Mouse (Mus musculus) MEL (cell line): Measurements from ENCODE around the gene Mgat5. TPM values are rescaled to one million over a fixed set of nuclear protein-coding genes. Genes with fewer than 3 reads are reported as not detected.

ENCODE experiments used
- DNase-seq: peaks from one replicate; pipeline ENCODE4 v3.0.0; 2011; ENCODE audit warnings: low read depth, low spot score
- H3K27ac ChIP-seq: 2 replicates; pipeline ENCODE4 v1.5.1; 2012; ENCODE audit warnings: low read depth, mild to moderate bottlenecking, control low read depth, low read length, moderate library complexity; ENCODE audit not compliant: control insufficient read depth
- H3K27me3 ChIP-seq, 2 experiments: fragments of 150-350 bp in 1 of 2; sonication (generic) in 1 of 2; 2 replicates each; pipeline ENCODE4 v1.6.1; 2012; ENCODE audit warnings: low read length in 2 of 2, mild to moderate bottlenecking in 2 of 2, improper control_type of control experiment in 1 of 2, moderate library complexity in 1 of 2; ENCODE audit not compliant: insufficient read depth in 2 of 2, control insufficient read depth in 1 of 2
- H3K36me3 ChIP-seq, 2 experiments: 2 replicates each; pipeline ENCODE4 v1.6.1; 2012 to 2014; ENCODE audit warnings: low read length in 2 of 2, improper control_type of control experiment in 1 of 2, inconsistent platforms in 1 of 2, mild to moderate bottlenecking in 1 of 2; ENCODE audit not compliant: insufficient read depth in 2 of 2, control insufficient read depth in 1 of 2
- H3K4me1 ChIP-seq, 2 experiments: fragments of 150-350 bp in 1 of 2; sonication (generic) in 1 of 2; 2 replicates each; pipeline ENCODE4 v1.6.1; 2012; ENCODE audit warnings: low read length in 2 of 2, improper control_type of control experiment in 1 of 2, mild to moderate bottlenecking in 1 of 2; ENCODE audit not compliant: insufficient read depth in 2 of 2, control insufficient read depth in 1 of 2
- H3K4me3 ChIP-seq, 2 experiments: fragments of 150-350 bp in 1 of 2; sonication (generic) in 1 of 2; 2 replicates each; pipeline ENCODE4 v1.5.1; 2012; ENCODE audit warnings: low read depth in 2 of 2, low read length in 2 of 2, mild to moderate bottlenecking in 2 of 2, moderate library complexity in 2 of 2, control low read depth in 1 of 2, improper control_type of control experiment in 1 of 2; ENCODE audit not compliant: control insufficient read depth in 1 of 2, insufficient read depth in 1 of 2
- H3K79me2 ChIP-seq: 2 replicates; pipeline ENCODE4 v1.6.1; 2012; ENCODE audit warnings: mild to moderate bottlenecking, low read length, moderate library complexity; ENCODE audit not compliant: control insufficient read depth, poor library complexity, insufficient read depth
- H3K9ac ChIP-seq: 2 replicates; pipeline ENCODE4 v1.6.1; 2012; ENCODE audit warnings: low read depth, mild to moderate bottlenecking, control low read depth, low read length, moderate library complexity; ENCODE audit not compliant: control insufficient read depth, poor library complexity, severe bottlenecking
- H3K9me3 ChIP-seq: fragments of 150-350 bp; sonication (generic); replicated peaks from 2 replicates; pipeline ENCODE4 v1.6.1; 2012; ENCODE audit warnings: mild to moderate bottlenecking, low read length, improper control_type of control experiment, moderate library complexity; ENCODE audit not compliant: insufficient read depth
- CHD1 ChIP-seq: IDR thresholded peaks from 2 replicates; pipeline ENCODE4 v1.6.1; 2012; ENCODE audit warnings: low read depth, mild to moderate bottlenecking, inconsistent platforms, low read length, improper control_type of control experiment
- CHD2 ChIP-seq: IDR thresholded peaks from 2 replicates; pipeline ENCODE4 v1.6.1; 2011; ENCODE audit warnings: low read length, improper control_type of control experiment
- EP300 ChIP-seq, 2 experiments: IDR thresholded peaks; 2 replicates each; pipeline ENCODE4 v1.6.1; 2011; ENCODE audit warnings: improper control_type of control experiment in 2 of 2, low read length in 2 of 2, low read depth in 1 of 2, mild to moderate bottlenecking in 1 of 2
- ETS1 ChIP-seq: IDR thresholded peaks from 2 replicates; pipeline ENCODE4 v1.6.1; 2012; ENCODE audit warnings: low read depth, mild to moderate bottlenecking, inconsistent platforms, low read length, improper control_type of control experiment, moderate library complexity
- GATA1 ChIP-seq: IDR thresholded peaks from 2 replicates; pipeline ENCODE4 v1.6.1; 2011; ENCODE audit warnings: low read depth, low read length, improper control_type of control experiment
- HCFC1 ChIP-seq: IDR thresholded peaks from 2 replicates; pipeline ENCODE4 v1.6.1; 2012; ENCODE audit warnings: low read depth, mild to moderate bottlenecking, inconsistent platforms, low read length, improper control_type of control experiment, moderate library complexity
- MAX ChIP-seq: IDR thresholded peaks from 2 replicates; pipeline ENCODE4 v1.6.1; 2011; ENCODE audit warnings: low read length, improper control_type of control experiment
- MEF2A ChIP-seq: IDR thresholded peaks from 2 replicates; pipeline ENCODE4 v1.6.1; 2014; ENCODE audit warnings: low read depth, mild to moderate bottlenecking, inconsistent platforms, low read length, improper control_type of control experiment; ENCODE audit not compliant: poor library complexity, insufficient replicate concordance, severe bottlenecking; ENCODE audit errors: extremely low read depth
- MXI1 ChIP-seq: IDR thresholded peaks from 2 replicates; pipeline ENCODE4 v1.6.1; 2011; ENCODE audit warnings: mild to moderate bottlenecking, low read depth, low read length, improper control_type of control experiment
- MYB ChIP-seq: IDR thresholded peaks from 2 replicates; pipeline ENCODE4 v1.6.1; 2011; ENCODE audit warnings: mild to moderate bottlenecking, low read depth, low read length, improper control_type of control experiment
- NELFE ChIP-seq: IDR thresholded peaks from 2 replicates; pipeline ENCODE4 v1.6.1; 2011; ENCODE audit warnings: low read depth, low read length, improper control_type of control experiment
- NRF1 ChIP-seq: IDR thresholded peaks from 2 replicates; pipeline ENCODE4 v1.6.1; 2014; ENCODE audit warnings: low read depth, mild to moderate bottlenecking, inconsistent platforms, low read length, improper control_type of control experiment, moderate library complexity; ENCODE audit not compliant: poor library complexity, insufficient read depth, severe bottlenecking
- POLR2A ChIP-seq, 2 experiments: IDR thresholded peaks; 2 replicates each; pipeline ENCODE4 v1.6.1; 2011 to 2012; ENCODE audit warnings: low read length in 2 of 2, mild to moderate bottlenecking in 2 of 2, control low read depth in 1 of 2, improper control_type of control experiment in 1 of 2, low read depth in 1 of 2, moderate library complexity in 1 of 2; ENCODE audit not compliant: control insufficient read depth in 1 of 2, insufficient read depth in 1 of 2, poor library complexity in 1 of 2
- RCOR1 ChIP-seq: IDR thresholded peaks from 2 replicates; pipeline ENCODE4 v1.6.1; 2012; ENCODE audit warnings: low read depth, mild to moderate bottlenecking, inconsistent platforms, low read length, improper control_type of control experiment
- SMC3 ChIP-seq: IDR thresholded peaks from 2 replicates; pipeline ENCODE4 v1.6.1; 2011; ENCODE audit warnings: low read depth, low read length, improper control_type of control experiment
- TCF12 ChIP-seq: IDR thresholded peaks from 2 replicates; pipeline ENCODE4 v1.6.1; 2014; ENCODE audit warnings: low read depth, mild to moderate bottlenecking, inconsistent platforms, low read length, improper control_type of control experiment, moderate library complexity
- ZMIZ1 ChIP-seq: IDR thresholded peaks from 2 replicates; pipeline ENCODE4 v1.6.1; 2012; ENCODE audit warnings: low read depth, mild to moderate bottlenecking, inconsistent platforms, low read length, improper control_type of control experiment, moderate library complexity
- polyA plus RNA-seq, 2 experiments: library from polyadenylated mRNA; stranded (reverse) in 1 of 2; unstranded in 1 of 2; fragments of >175 nt in 1 of 2; fragments of >200 nt in 1 of 2; gene quantifications; 2 replicates each; pipeline versions ENCODE4 v1.2.1 to v1.2.4; 2012; ENCODE audit warnings: low replicate concordance in 2 of 2, low read depth in 1 of 2; ENCODE audit not compliant: insufficient read length in 2 of 2, insufficient read depth in 1 of 2, missing spikeins in 1 of 2
- total RNA-seq: library from RNA; depleted of rRNA; stranded (reverse); fragments of 300-350 nt; gene quantifications from 2 replicates; pipeline ENCODE4 v1.2.3, GENCODE M21; 2012

The Mgat5 gene
- total and polyA plus RNA-seq, 3 experiments: 6.9 to 9.5 TPM; not detected in 1

DNA sequence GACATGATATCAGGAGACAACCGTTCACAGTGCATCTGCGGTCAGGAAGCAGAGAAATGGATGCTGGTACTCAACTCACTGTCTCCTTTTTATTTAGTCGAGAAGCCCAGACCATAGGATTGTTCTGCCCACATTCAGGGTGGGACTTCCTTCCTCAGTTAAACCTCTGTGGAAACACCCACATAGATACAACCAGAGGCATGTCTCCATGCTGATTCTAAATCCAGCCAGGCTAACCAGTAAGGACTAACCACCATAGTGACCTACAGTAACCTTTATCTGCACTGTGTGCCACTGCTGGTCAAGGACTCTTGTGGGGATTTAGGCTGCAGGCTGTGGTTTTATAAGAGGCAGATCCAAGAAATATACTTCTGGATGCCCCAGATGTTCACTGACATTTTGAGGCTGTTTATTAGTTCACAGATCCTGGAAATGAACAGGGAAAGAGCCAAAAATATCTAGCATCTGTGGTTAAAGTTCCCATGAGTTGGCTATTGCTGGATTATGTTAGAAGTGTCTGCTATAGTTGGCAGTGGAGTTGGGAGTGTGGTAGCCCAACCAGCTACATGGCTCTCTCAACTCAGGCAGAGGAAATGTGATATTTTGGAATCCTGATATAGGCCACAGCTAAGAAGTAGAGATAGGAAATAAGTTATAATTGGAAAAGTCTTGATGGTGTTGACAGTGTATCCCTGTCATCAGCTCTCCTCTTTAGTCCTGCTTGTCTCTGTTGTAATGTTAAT lies 143.2 kb downstream of the Mgat5 start:
- Histone ChIP-seq H3K36me3 (peaks cover 0 to 29% of the 10 kb centered on the region in 2 experiments; a peak in 2 of 4 replicates), H3K79me2 (0 out of 2 replicates have a peak, but pooled peaks cover 1% of the 10 kb centered on the region), H3K9me3 (no peaks in the 10 kb centered on the region), H3K27me3 (no peaks in the 10 kb centered on the region), H3K27ac (peak overlapping the region; percentile 68)
- peak; percentile 24 for DNase-seq
- TF ChIP-seq TCF12 (no peak), MEF2A (no peak), MAX (0 out of 2 replicates have a peak, but pooled peaks have one; percentile 15), NELFE (no peak), ZMIZ1 (no peak), GATA1 (peak; percentile 0; the same call in 1 of the 2 replicates), RCOR1 (no peak), MXI1 (peak; percentile 9; the same call in 1 of the 2 replicates)
- TF ChIP-seq, all 39 proteins: peak for 3
- no peak overlapping the region for H3K9ac ChIP-seq
- peaks cover 15 to 24% of the 10 kb centered on the region in 2 experiments for H3K4me1 ChIP-seq
- 0 out of 4 replicates have a peak overlapping the region, but pooled peaks of 1 of the 2 experiments have one; percentile 49 for H3K4me3 ChIP-seq

DNA sequence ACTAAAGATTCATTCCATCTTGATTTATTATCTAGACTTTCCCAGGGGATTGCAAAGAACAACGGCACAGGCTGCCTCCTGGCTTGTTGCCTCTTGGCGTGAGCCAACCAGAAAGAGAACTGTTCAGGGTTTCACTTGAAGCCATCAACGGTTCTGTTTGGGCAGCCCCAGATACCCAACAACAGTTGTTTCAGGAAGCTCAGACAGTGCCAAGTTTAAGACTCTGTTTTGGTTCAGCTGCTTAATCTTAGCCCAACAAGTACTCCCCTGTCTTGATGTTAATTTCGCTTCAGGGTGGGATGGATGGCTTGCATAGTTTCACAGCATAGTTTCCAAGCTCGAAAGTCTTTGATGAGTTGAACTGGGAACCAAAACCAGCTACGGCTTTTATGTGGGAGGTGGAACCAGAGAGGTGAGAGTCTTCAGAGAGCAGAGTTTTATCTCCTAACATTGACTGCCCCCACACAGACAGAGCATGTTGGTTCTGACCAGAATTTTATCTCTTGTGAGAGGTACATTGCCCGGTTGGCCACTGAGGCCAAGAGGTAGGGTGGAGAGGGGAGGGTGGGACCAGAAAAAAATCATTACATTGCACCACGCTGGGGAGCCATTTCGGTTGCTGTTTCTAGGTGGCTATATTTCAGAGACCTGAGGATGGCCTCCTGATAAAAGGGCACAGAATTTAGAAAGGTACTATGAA lies 144.0 kb downstream of the Mgat5 start:
- Histone ChIP-seq H3K27ac (peak overlapping the region; percentile 68), H3K36me3 (peaks cover 0 to 29% of the 10 kb centered on the region in 2 experiments; a peak in 2 of 4 replicates), H3K27me3 (no peaks in the 10 kb centered on the region), H3K9ac (peak overlapping the region; percentile 5), H3K79me2 (0 out of 2 replicates have a peak, but pooled peaks cover 1% of the 10 kb centered on the region)
- peak; percentile 55 for TF ChIP-seq ETS1
- TF ChIP-seq POLR2A (IDR thresholded peaks at IDR 0.05; ENCODE audit: control insufficient read depth in 1 of 2, insufficient read depth in 1 of 2, low read depth in 1 of 2, low read length in 2 of 2, poor library complexity in 1 of 2): peak in 1 of 2 experiments; percentile 11; a peak in 1 of 4 replicates
- TF ChIP-seq HCFC1: no peak
- no peak for TF ChIP-seq GATA1
- TF ChIP-seq MYB: peak; percentile 77; the same call in 1 of the 2 replicates
- no peak for TF ChIP-seq MEF2A
- TF ChIP-seq MXI1: peak; percentile 15; the same call in 1 of the 2 replicates
- no peak for TF ChIP-seq NRF1
- no peak for TF ChIP-seq SMC3
- no peak for TF ChIP-seq CHD1
- no peak for TF ChIP-seq CHD2
- peak; percentile 21 to 58 for TF ChIP-seq EP300 (IDR thresholded peaks at IDR 0.05; ENCODE audit: low read depth in 1 of 2, low read length in 2 of 2)
- TF ChIP-seq MAX: no peak
- TF ChIP-seq TCF12: no peak
- TF ChIP-seq, all 39 proteins: peak for 5
- peak; percentile 71 for DNase-seq
- Histone ChIP-seq H3K4me3 (peak overlapping the region; percentile 7 to 49), H3K4me1 (peaks cover 15 to 24% of the 10 kb centered on the region in 2 experiments), H3K9me3 (no peaks in the 10 kb centered on the region)
